Mouse (Mus musculus) heart, postnatal 0 days (tissue): ENCODE results near the gene Atoh7.

Source experiments
- CTCF ChIP-seq: IDR thresholded peaks from 2 replicates; pipeline ENCODE4 v1.5.1; 2016; ENCODE audit warnings: antibody characterized with exemption, control low read depth, low read depth
- EP300 ChIP-seq: IDR thresholded peaks from 2 replicates; pipeline ENCODE4 v1.6.1; 2016; ENCODE audit warnings: antibody characterized with exemption, low read depth

DNA sequence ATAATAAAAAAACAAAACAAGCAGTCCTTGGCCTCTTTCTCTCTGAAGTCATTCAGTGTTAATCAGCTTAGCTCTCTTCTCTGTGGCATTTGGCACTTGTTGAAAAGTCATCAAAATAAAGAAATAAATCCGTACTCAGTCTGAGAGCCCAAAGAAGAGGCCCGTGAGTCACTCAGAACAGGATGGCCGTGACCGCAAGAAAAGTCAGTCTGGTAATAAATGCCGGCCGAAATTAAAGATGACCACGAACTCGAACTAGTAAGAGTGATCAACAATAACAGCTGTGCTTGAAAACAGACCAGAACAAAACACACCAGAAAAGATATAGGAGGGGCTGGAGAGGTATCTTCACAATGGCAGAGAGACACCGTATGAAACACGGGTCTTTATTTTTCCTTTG is 24.6 kb downstream of the Atoh7 start:
- TF ChIP-seq CTCF (no peak), EP300 (no peak)
